Mouse (Mus musculus): ENCODE measurements around the gene Robo2. TPM values are rescaled to one million over a fixed set of nuclear protein-coding genes. Genes with fewer than 3 reads are reported as not detected.

Gene Robo2
- total and polyA plus RNA-seq, 2 experiments from 2014 or later: 50.0 to 101 TPM

- Histone ChIP-seq H3K4me1 (ENCODE audit: insufficient read depth, low read length) (no peaks in the 10 kb centered on the region), H3K27ac (no peak overlapping the region), H3K27me3 (ENCODE audit: insufficient read depth, low read length) (no peaks in the 10 kb centered on the region), H3K36me3 (ENCODE audit: insufficient read depth, low read length) (no peaks in the 10 kb centered on the region), H3K4me3 (ENCODE audit: low read length) (no peak overlapping the region), H3K9me3 (ENCODE audit: low read length) (no peaks in the 10 kb centered on the region), H3K4me2 (ENCODE audit: low read depth, low read length) (no peak overlapping the region), H3K9ac (replicated peaks; ENCODE audit: low read length) (no peak overlapping the region)
- no peak for TF ChIP-seq CTCF (IDR thresholded peaks at IDR 0.05; ENCODE audit: low read depth)
- 0 out of 2 replicates have a peak, but pooled peaks have one; percentile 47 for ATAC-seq
- DNase-seq (ENCODE audit: low spot score): peak; percentile 22
- WGBS: 52% methylated on average over 8 of the region's 8 CpGs
Measured at GRCm38 (mm10) chr16:74287878-74288277, 123.7 kb downstream of the Robo2 start.

GRCm38 (mm10) chr16:74282549-74282948, 129.1 kb downstream of the Robo2 start:
- no peak overlapping the region for H3K27ac ChIP-seq
- WGBS: 71% methylated on average over 6 of the region's 6 CpGs
- no peaks in the 10 kb centered on the region for H3K27me3 ChIP-seq (ENCODE audit: insufficient read depth, low read length)
- ATAC-seq: no peak
- H3K4me2 ChIP-seq (ENCODE audit: low read depth, low read length): no peak overlapping the region
- H3K4me1 ChIP-seq (ENCODE audit: insufficient read depth, low read length): no peaks in the 10 kb centered on the region
- TF ChIP-seq CTCF (IDR thresholded peaks at IDR 0.05; ENCODE audit: low read depth): no peak
- DNase-seq (ENCODE audit: low spot score): no peak
- H3K4me3 ChIP-seq (ENCODE audit: low read length): no peak overlapping the region
- no peak overlapping the region for H3K9ac ChIP-seq (replicated peaks; ENCODE audit: low read length)
- H3K9me3 ChIP-seq (ENCODE audit: low read length): no peaks in the 10 kb centered on the region
- no peaks in the 10 kb centered on the region for H3K36me3 ChIP-seq (ENCODE audit: insufficient read depth, low read length)

- H3K4me1 ChIP-seq (ENCODE audit: insufficient read depth, low read length): no peaks in the 10 kb centered on the region
- H3K4me2 ChIP-seq (ENCODE audit: low read depth, low read length): no peak overlapping the region
- no peak for TF ChIP-seq CTCF (IDR thresholded peaks at IDR 0.05; ENCODE audit: low read depth)
- WGBS: 64% methylated on average over 3 of the region's 3 CpGs
- H3K27me3 ChIP-seq (ENCODE audit: insufficient read depth, low read length): no peaks in the 10 kb centered on the region
- DNase-seq (ENCODE audit: low spot score) (no peak), ATAC-seq (no peak)
- no peak overlapping the region for H3K27ac ChIP-seq
- H3K9ac ChIP-seq (replicated peaks; ENCODE audit: low read length): no peak overlapping the region
- no peaks in the 10 kb centered on the region for H3K9me3 ChIP-seq (ENCODE audit: low read length)
- H3K4me3 ChIP-seq (ENCODE audit: low read length): no peak overlapping the region
- H3K36me3 ChIP-seq (ENCODE audit: insufficient read depth, low read length): no peaks in the 10 kb centered on the region
Measured at GRCm38 (mm10) chr16:74276855-74277573, 134.6 kb downstream of the Robo2 start.

GRCm38 (mm10) chr16:74274596-74274995, 137.0 kb downstream of the Robo2 start:
- H3K4me3 ChIP-seq (ENCODE audit: low read length): no peak overlapping the region
- no peaks in the 10 kb centered on the region for H3K9me3 ChIP-seq (ENCODE audit: low read length)
- H3K27me3 ChIP-seq (ENCODE audit: insufficient read depth, low read length): no peaks in the 10 kb centered on the region
- 74% methylated on average over 1 of the region's 1 CpGs for WGBS
- H3K4me2 ChIP-seq (ENCODE audit: low read depth, low read length): no peak overlapping the region
- H3K36me3 ChIP-seq (ENCODE audit: insufficient read depth, low read length): no peaks in the 10 kb centered on the region
- no peaks in the 10 kb centered on the region for H3K4me1 ChIP-seq (ENCODE audit: insufficient read depth, low read length)
- no peak overlapping the region for H3K27ac ChIP-seq
- DNase-seq (ENCODE audit: low spot score): no peak
- no peak for ATAC-seq
- H3K9ac ChIP-seq (replicated peaks; ENCODE audit: low read length): no peak overlapping the region
- no peak for TF ChIP-seq CTCF (IDR thresholded peaks at IDR 0.05; ENCODE audit: low read depth)

- no peaks in the 10 kb centered on the region for H3K9me3 ChIP-seq (ENCODE audit: low read length)
- ATAC-seq (no peak), DNase-seq (ENCODE audit: low spot score) (no peak)
- no peak overlapping the region for H3K27ac ChIP-seq
- 58% methylated on average over 4 of the region's 4 CpGs for WGBS
- no peaks in the 10 kb centered on the region for H3K36me3 ChIP-seq (ENCODE audit: insufficient read depth, low read length)
- H3K4me3 ChIP-seq (ENCODE audit: low read length): no peak overlapping the region
- TF ChIP-seq CTCF (IDR thresholded peaks at IDR 0.05; ENCODE audit: low read depth): no peak
- no peak overlapping the region for H3K4me2 ChIP-seq (ENCODE audit: low read depth, low read length)
- H3K27me3 ChIP-seq (ENCODE audit: insufficient read depth, low read length): no peaks in the 10 kb centered on the region
- no peaks in the 10 kb centered on the region for H3K4me1 ChIP-seq (ENCODE audit: insufficient read depth, low read length)
- no peak overlapping the region for H3K9ac ChIP-seq (replicated peaks; ENCODE audit: low read length)
Measured at GRCm38 (mm10) chr16:74272993-74273392, 138.6 kb downstream of the Robo2 start.

GRCm38 (mm10) chr16:74258241-74258640, 153.4 kb downstream of the Robo2 start:
- Histone ChIP-seq H3K9ac (replicated peaks; ENCODE audit: low read length) (no peak overlapping the region), H3K9me3 (ENCODE audit: low read length) (no peaks in the 10 kb centered on the region), H3K4me2 (ENCODE audit: low read depth, low read length) (no peak overlapping the region), H3K27ac (no peak overlapping the region), H3K36me3 (ENCODE audit: insufficient read depth, low read length) (no peaks in the 10 kb centered on the region), H3K4me1 (ENCODE audit: insufficient read depth, low read length) (no peaks in the 10 kb centered on the region), H3K27me3 (ENCODE audit: insufficient read depth, low read length) (no peaks in the 10 kb centered on the region), H3K4me3 (ENCODE audit: low read length) (no peak overlapping the region)
- DNase-seq (ENCODE audit: low spot score) (no peak), ATAC-seq (no peak)
- 74% methylated on average over 2 of the region's 2 CpGs for WGBS
- no peak for TF ChIP-seq CTCF (IDR thresholded peaks at IDR 0.05; ENCODE audit: low read depth)

GRCm38 (mm10) chr16:74244452-74244851, 167.2 kb downstream of the Robo2 start:
- TF ChIP-seq CTCF (IDR thresholded peaks at IDR 0.05; ENCODE audit: low read depth): no peak
- no peak for ATAC-seq

More at GRCm38 (mm10) chr16:74244452-74244851, 167.2 kb downstream of the Robo2 start:
- WGBS: 81% methylated on average over 5 of the region's 5 CpGs
- Histone ChIP-seq H3K4me2 (ENCODE audit: low read depth, low read length) (no peak overlapping the region), H3K27me3 (ENCODE audit: insufficient read depth, low read length) (no peaks in the 10 kb centered on the region), H3K4me3 (ENCODE audit: low read length) (no peak overlapping the region), H3K4me1 (ENCODE audit: insufficient read depth, low read length) (no peaks in the 10 kb centered on the region), H3K9ac (replicated peaks; ENCODE audit: low read length) (no peak overlapping the region), H3K36me3 (ENCODE audit: insufficient read depth, low read length) (no peaks in the 10 kb centered on the region), H3K9me3 (ENCODE audit: low read length) (no peaks in the 10 kb centered on the region), H3K27ac (no peak overlapping the region)
- DNase-seq (ENCODE audit: low spot score): no peak
